Mouse (Mus musculus) heart, embryonic 14.5 days (tissue): ENCODE data around the gene Zfp423. TPM values are rescaled to one million over a fixed set of nuclear protein-coding genes. Genes with fewer than 3 reads are reported as not detected.
A peak's percentile ranks its signal among the peaks of the same experiment; 100 is the strongest.

Experiments
- ATAC-seq: fragments of 200-750 bp; cut with Nextera tagmentation; 2 replicates; pipeline ENCODE4 v1.8.0; 2017; ENCODE audit warnings: low read depth, moderate TSS enrichment; ENCODE audit not compliant: insufficient number of reproducible peaks, insufficient read depth, low FRiP score
- H3K27ac ChIP-seq, 2 experiments: fragments of 200-500 bp in 1 of 2; fragments of 300-500 bp in 1 of 2; sonication (generic) in 1 of 2; replicated peaks in 1 of 2; 2 replicates each; pipeline ENCODE4 v1.5.1; 2012 to 2014; ENCODE audit warnings: low read depth in 2 of 2, low read length in 2 of 2, control low read depth in 1 of 2, mild to moderate bottlenecking in 1 of 2, mixed read lengths in 1 of 2; ENCODE audit not compliant: control insufficient read depth in 1 of 2, insufficient read depth in 1 of 2
- H3K27me3 ChIP-seq: fragments of 300-500 bp; sonication (generic); 2 replicates; pipeline ENCODE4 v1.6.1; 2014; ENCODE audit warnings: mild to moderate bottlenecking, low read length, control low read depth; ENCODE audit not compliant: control insufficient read depth, insufficient read depth
- H3K36me3 ChIP-seq: fragments of 300-500 bp; sonication (generic); 2 replicates; pipeline ENCODE4 v1.6.1; 2014; ENCODE audit warnings: mild to moderate bottlenecking, control low read depth, low read length, mixed read lengths; ENCODE audit not compliant: control insufficient read depth, insufficient read depth
- H3K4me1 ChIP-seq, 2 experiments: fragments of 200-500 bp in 1 of 2; fragments of 300-500 bp in 1 of 2; sonication (generic) in 1 of 2; 2 replicates each; pipeline ENCODE4 v1.6.1; 2012 to 2014; ENCODE audit warnings: low read length in 2 of 2, control low read depth in 1 of 2, mixed read lengths in 1 of 2; ENCODE audit not compliant: control insufficient read depth in 2 of 2, insufficient read depth in 2 of 2
- H3K4me2 ChIP-seq: fragments of 300-500 bp; sonication (generic); 2 replicates; pipeline ENCODE4 v1.6.1; 2014; ENCODE audit warnings: mild to moderate bottlenecking, low read length
- H3K4me3 ChIP-seq, 2 experiments: fragments of 200-500 bp in 1 of 2; fragments of 300-500 bp in 1 of 2; sonication (generic) in 1 of 2; 2 replicates each; pipeline ENCODE4 v1.5.1; 2012 to 2014; ENCODE audit warnings: low read length in 2 of 2, mild to moderate bottlenecking in 2 of 2, control low read depth in 1 of 2, low read depth in 1 of 2, moderate library complexity in 1 of 2; ENCODE audit not compliant: control insufficient read depth in 1 of 2, insufficient read depth in 1 of 2
- H3K9ac ChIP-seq: fragments of 300-500 bp; sonication (generic); 2 replicates; pipeline ENCODE4 v1.6.1; 2014; ENCODE audit warnings: mild to moderate bottlenecking, low read length
- H3K9me3 ChIP-seq: fragments of 300-500 bp; sonication (generic); 2 replicates; pipeline ENCODE4 v1.6.1; 2016; ENCODE audit warnings: low read length, control low read depth; ENCODE audit not compliant: control insufficient read depth
- WGBS: fragments of 180-500 bp; shearing (Covaris S2); extraction: QIAGEN DNeasy Blood & Tissue Kit; methylation state at CpG from one replicate; pipeline ENCODE4 v1.1.7; 2014; 5-methylcytosine and 5-hydroxymethylcytosine counted together
- polyA plus RNA-seq: library from polyadenylated mRNA; unstranded; fragments of >200 nt; fragmentation: Nextera tagmentation; extraction: Ambion mirVana; gene quantifications from 2 replicates; pipeline ENCODE4 v1.2.1, GENCODE M21; 2014

Zfp423 gene
- polyA plus RNA-seq, 1 experiment from 2014 or later: 5.1 TPM

DNA sequence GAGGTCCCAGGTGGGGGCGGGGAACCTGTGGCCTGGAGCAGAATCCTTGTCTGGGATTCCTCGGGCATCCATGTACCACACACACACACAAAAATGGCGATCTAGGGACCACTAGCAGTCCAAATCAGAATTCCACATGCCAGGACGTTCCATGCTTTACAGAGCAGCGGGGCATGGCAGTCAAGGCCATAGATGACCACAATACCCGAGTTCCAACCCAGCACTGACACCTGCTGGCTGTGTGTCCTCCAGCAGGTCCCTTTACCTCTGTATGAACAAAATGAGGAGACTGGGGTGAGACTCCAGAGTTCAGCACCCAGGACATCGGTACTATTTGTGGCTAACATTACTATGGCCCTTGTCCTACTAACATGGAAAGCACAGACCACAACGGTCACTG, 206.2 kb downstream of the Zfp423 start:
- Histone ChIP-seq H3K4me2 (no peak overlapping the region), H3K27me3 (no peaks in the 10 kb centered on the region), H3K4me1 (peaks cover 0 to 4% of the 10 kb centered on the region in 2 experiments; a peak in 2 of 4 replicates), H3K36me3 (no peaks in the 10 kb centered on the region), H3K9ac (no peak overlapping the region), H3K27ac (no peak overlapping the region), H3K4me3 (no peak overlapping the region), H3K9me3 (no peaks in the 10 kb centered on the region)
- ATAC-seq: no peak
- 52% methylated on average over 8 of the region's 8 CpGs for WGBS

DNA sequence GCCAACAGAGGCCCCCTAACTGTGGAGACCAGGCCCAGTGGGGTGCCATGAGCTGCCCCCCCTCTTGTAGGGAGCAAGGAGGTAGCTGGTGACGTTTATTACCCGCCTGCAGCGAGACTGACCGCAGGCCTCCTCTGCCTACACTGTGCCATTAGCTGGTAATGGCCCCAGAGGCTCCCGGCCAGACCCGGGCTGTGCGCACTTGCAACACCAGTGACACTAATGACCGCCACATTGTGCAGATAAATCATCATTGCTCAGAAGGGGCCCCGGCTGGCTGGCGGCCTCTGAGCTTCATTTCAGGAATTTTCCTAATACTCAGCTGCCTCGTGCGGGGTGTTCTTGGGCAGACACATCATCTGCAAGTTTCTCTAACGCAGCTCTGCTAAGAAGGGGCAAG, 206.7 kb downstream of the Zfp423 start:
- Histone ChIP-seq H3K4me1 (peaks cover 0 to 4% of the 10 kb centered on the region in 2 experiments; a peak in 2 of 4 replicates), H3K36me3 (no peaks in the 10 kb centered on the region), H3K27ac (no peak overlapping the region), H3K9me3 (no peaks in the 10 kb centered on the region), H3K9ac (no peak overlapping the region), H3K4me3 (no peak overlapping the region), H3K4me2 (no peak overlapping the region), H3K27me3 (no peaks in the 10 kb centered on the region)
- ATAC-seq: no peak
- 81% methylated on average over 13 of the region's 13 CpGs for WGBS

DNA sequence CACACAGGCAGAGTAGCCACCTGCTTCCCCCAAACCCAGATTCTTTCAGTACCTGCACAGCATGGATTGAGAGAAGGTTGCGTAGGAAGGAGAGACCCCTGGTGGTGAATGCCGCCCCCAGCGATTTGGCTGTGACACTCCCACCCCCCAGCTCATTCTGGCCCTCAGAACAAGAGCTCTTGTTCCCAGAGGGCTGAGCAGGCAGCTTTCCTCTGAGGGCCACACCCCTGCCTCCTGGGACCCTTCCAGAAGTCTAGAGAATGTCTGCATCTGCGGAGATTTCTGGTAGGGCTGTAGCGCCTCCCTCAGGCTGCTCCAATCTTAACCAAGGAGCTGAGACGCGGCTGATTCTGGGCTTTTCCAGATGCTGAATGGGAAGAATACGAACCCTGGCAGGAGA, 211.8 kb downstream of the Zfp423 start:
- H3K27me3 ChIP-seq: no peaks in the 10 kb centered on the region
- H3K9ac ChIP-seq: no peak overlapping the region
- ATAC-seq: no peak
- no peaks in the 10 kb centered on the region for H3K36me3 ChIP-seq
- no peak overlapping the region for H3K4me2 ChIP-seq
- H3K9me3 ChIP-seq: no peaks in the 10 kb centered on the region
- peaks cover 13 to 24% of the 10 kb centered on the region in 2 experiments for H3K4me1 ChIP-seq
- H3K27ac ChIP-seq: no peak overlapping the region
- H3K4me3 ChIP-seq: no peak overlapping the region
- 33% methylated on average over 8 of the region's 8 CpGs for WGBS

DNA sequence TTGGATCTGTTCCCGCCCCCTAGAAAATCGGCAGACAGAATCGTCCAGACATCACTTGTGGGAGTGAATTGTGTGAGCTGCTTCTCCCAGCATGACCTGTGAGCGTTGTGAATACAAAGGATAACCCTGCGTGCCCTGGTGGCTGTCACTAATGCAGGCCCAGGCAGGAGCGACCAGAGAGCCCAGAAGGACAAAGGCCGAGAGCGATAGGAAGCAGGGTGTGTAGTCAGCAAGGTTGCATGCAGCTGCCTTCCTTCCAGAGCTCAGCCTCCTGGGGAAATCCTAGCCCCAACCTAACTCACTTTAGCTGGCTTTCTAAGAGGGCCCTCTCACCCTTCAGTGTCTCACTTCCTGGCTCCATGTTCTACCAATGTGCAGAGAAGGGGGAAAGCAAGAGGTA, 212.3 kb downstream of the Zfp423 start:
- no peak overlapping the region for H3K4me2 ChIP-seq
- WGBS: 39% methylated on average over 8 of the region's 8 CpGs
- ATAC-seq: no peak

DNA sequence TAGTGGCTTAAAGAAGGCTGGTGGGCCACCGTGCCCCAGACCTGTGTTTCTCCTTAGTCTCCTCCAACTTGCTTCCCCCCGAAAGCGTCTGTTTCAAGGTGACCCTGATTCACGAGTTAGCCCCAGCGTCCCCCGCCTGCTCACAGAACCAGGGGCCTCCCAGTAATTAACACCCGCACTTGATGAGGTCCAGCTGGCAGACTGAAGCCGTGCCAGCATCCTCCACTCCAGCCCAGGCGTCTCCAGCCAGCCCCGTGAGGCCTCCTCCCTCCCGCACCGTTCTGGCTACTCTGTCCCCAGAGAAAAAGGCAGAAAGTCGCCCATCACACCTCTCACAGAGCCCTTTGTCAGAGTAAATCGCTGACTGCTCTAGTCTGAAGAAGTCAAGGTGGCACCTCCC, 213.3 kb downstream of the Zfp423 start:
- Histone ChIP-seq H3K9me3 (no peaks in the 10 kb centered on the region), H3K4me1 (peaks cover 13 to 24% of the 10 kb centered on the region in 2 experiments), H3K36me3 (no peaks in the 10 kb centered on the region), H3K4me2 (peak overlapping the region; percentile 11; the same call in 1 of the 2 replicates), H3K27ac (peak overlapping the region in 1 of 2 experiments; percentile 17; a peak in 1 of 4 replicates), H3K9ac (no peak overlapping the region), H3K27me3 (no peaks in the 10 kb centered on the region), H3K4me3 (no peak overlapping the region)
- 29% methylated on average over 14 of the region's 14 CpGs for WGBS
- ATAC-seq: peak; percentile 18; the same call in 1 of the 2 replicates

More for the DNA sequence above, 212.3 kb downstream of the Zfp423 start:
- no peaks in the 10 kb centered on the region for H3K36me3 ChIP-seq
- H3K27ac ChIP-seq: no peak overlapping the region
- H3K9ac ChIP-seq: no peak overlapping the region
- H3K9me3 ChIP-seq: no peaks in the 10 kb centered on the region
- no peak overlapping the region for H3K4me3 ChIP-seq
- H3K27me3 ChIP-seq: no peaks in the 10 kb centered on the region
- peaks cover 13 to 24% of the 10 kb centered on the region in 2 experiments for H3K4me1 ChIP-seq

DNA sequence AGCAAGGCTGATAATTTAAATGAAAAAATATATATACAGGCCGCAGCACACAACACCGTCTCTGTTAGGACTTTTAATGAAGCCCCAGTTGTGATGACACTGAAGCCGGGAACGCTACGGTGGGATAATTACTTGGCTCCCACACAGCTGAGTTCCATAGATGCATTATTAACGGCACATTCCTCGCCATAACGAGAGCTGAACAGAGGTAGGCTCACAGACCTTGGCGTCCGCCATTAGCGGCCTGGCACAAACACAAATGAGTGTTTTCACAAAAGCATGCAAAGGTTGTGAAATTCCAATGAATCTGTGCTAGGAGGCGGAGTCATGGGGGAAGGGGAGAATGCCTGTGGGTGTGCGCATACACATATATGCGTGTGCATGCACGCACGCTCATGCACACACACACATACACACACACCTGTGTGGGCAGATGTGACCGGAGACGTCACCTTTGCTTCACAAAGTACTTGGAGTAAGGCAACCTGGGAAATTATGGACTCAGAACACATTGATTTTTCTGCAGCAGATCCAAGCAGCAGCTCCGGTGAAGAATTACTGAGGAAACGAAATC, 214.2 kb downstream of the Zfp423 start:
- H3K27ac ChIP-seq: no peak overlapping the region
- no peaks in the 10 kb centered on the region for H3K27me3 ChIP-seq
- no peak for ATAC-seq
- H3K4me2 ChIP-seq: no peak overlapping the region
- WGBS: 86% methylated on average over 20 of the region's 20 CpGs
- H3K36me3 ChIP-seq: no peaks in the 10 kb centered on the region
- no peaks in the 10 kb centered on the region for H3K9me3 ChIP-seq
- H3K4me3 ChIP-seq: no peak overlapping the region
- H3K4me1 ChIP-seq: peaks cover 13 to 20% of the 10 kb centered on the region in 2 experiments
- H3K9ac ChIP-seq: no peak overlapping the region

DNA sequence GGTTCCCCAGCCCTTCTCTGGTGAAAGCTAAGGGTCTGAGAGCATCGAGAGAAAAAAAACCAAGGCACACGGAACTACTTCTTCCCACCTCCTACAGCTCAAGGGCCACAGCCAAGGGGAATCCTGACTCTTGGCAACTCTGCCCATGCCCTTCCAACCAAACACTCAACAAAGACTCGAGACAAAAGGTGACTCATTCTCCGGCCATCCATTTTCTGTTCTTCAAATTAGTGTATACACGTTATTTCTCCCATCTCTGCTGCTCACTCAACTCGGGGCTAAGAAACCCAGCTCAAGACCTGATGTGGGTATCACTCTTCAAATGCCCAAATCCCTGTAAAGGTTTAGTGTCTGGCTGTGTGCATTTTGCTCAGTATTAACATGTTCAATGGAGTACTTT, 214.8 kb downstream of the Zfp423 start:
- no peak overlapping the region for H3K9ac ChIP-seq
- H3K4me1 ChIP-seq: peaks cover 13 to 20% of the 10 kb centered on the region in 2 experiments
- no peaks in the 10 kb centered on the region for H3K9me3 ChIP-seq
- H3K36me3 ChIP-seq: no peaks in the 10 kb centered on the region
- WGBS: 75% methylated on average over 6 of the region's 6 CpGs
- no peak overlapping the region for H3K27ac ChIP-seq
- no peak overlapping the region for H3K4me3 ChIP-seq
- no peaks in the 10 kb centered on the region for H3K27me3 ChIP-seq
- no peak overlapping the region for H3K4me2 ChIP-seq
- ATAC-seq: no peak

DNA sequence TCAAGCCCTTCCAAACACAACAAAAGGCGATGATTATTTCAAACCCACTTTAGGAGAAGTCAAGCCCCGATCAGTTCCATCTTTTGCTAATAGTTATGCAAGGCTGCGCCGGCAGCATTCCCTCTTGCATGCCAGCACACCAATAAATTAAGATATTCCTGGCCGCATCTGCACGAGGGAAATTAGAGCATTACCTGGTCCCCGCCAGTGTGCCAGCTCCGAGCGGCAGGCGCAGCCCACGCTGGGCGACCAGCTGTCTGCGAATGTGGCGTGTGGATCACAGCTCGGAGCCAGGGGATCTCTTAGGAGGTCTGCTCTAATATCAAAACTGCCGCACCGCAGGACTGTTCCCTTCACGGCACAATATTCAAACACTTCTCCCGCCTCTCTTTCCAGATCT, 217.4 kb downstream of the Zfp423 start:
- peaks cover 12 to 16% of the 10 kb centered on the region in 2 experiments for H3K4me1 ChIP-seq
- no peak overlapping the region for H3K9ac ChIP-seq
- H3K4me2 ChIP-seq: no peak overlapping the region
- H3K27me3 ChIP-seq: no peaks in the 10 kb centered on the region
- H3K4me3 ChIP-seq: no peak overlapping the region
- ATAC-seq: no peak
- no peaks in the 10 kb centered on the region for H3K36me3 ChIP-seq
- WGBS: 90% methylated on average over 19 of the region's 19 CpGs
- H3K9me3 ChIP-seq: no peaks in the 10 kb centered on the region
- no peak overlapping the region for H3K27ac ChIP-seq
